Mouse (Mus musculus): ENCODE measurements around the gene Trim37. TPM values are rescaled to one million over a fixed set of nuclear protein-coding genes. Genes with fewer than 3 reads are reported as not detected.

Trim37 gene
- 18.8 and 19.0 TPM in 2 replicates for polyA plus RNA-seq (2012)

GRCm38 (mm10) chr11:87126824-87127816 is at the start of gene Trim37:
Trim37 (plus strand) TSS chr11:87127077.

DNA sequence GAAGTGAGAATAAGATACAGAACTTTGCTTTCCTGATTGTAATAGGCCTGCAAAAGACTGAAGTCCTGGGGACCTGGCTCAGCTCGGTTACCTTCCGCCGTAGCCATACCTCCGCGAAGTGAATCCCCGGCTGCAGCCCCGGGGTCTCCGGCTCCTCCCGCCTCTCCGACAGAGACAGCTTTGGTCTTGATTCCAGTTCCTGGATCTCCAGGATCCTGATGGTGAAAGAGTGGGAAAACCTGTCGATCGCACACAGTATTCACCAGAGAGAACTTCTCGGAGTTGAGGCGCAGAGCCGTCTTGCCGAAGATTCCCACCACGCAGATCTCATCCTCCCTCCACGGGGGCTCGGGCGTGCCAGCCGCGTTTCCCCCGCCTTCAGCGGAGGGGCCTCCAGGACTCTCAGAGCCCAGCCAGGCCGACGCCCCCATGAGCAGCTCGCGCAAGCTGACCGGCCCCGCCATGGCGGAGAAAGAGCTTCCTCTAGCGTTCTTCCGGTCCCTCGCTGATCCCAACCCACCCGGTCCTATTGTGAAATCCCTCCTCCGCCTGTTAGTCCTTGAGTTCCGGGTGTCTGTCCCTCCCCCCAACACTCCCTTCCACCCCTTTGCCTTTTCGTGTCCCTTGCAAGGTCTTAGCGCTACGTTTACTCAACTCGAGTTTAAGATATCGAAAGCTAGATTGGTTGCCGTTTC is 40.4 kb upstream of the Trim37 start, which contains the start of gene Smg8:
Gene Smg8, minus strand, starts transcription at position 485 of the 695 bp plus-strand sequence.

GRCm38 (mm10) chr11:87108409-87108754 is 18.5 kb upstream of the Trim37 start, which contains the start of gene Prr11:
Prr11 (minus strand) TSS chr11:87108708.

GRCm38 (mm10) chr11:87108755-87109518 is 17.9 kb upstream of the Trim37 start, which contains the start of gene Ska2:
Ska2 (plus strand) TSS chr11:87109234.

Other genes with a start within 250 kb of the Trim37 start
- gene Ypel2, start 133.4 kb upstream of the Trim37 start, polyA plus RNA-seq (2012), result 5.3 and 5.4 TPM in 2 replicates
- 0.13 and 0.21 TPM in 2 replicates for gene Gdpd1, start 53.0 kb upstream of the Trim37 start, polyA plus RNA-seq (2012)
- gene Smg8, start 40.3 kb upstream of the Trim37 start, polyA plus RNA-seq (2012), result 4.3 and 5.5 TPM in 2 replicates
- gene Prr11, start 18.4 kb upstream of the Trim37 start, polyA plus RNA-seq (2012), result 1.1 and 2.1 TPM in 2 replicates
- 0.64 and 0.69 TPM in 2 replicates for gene Ska2, start 17.8 kb upstream of the Trim37 start, polyA plus RNA-seq (2012)
- gene Ppm1e, start 231.9 kb downstream of the Trim37 start, polyA plus RNA-seq (2012), result 0.51 and 1.5 TPM in 2 replicates